Mouse (Mus musculus): ENCODE measurements around the gene Rgs10. TPM values are rescaled to one million over a fixed set of nuclear protein-coding genes. Genes with fewer than 3 reads are reported as not detected.

Rgs10 gene
- 11.1 and 13.7 TPM in 2 replicates for polyA plus RNA-seq (2012; rRNA removed)

DNA sequence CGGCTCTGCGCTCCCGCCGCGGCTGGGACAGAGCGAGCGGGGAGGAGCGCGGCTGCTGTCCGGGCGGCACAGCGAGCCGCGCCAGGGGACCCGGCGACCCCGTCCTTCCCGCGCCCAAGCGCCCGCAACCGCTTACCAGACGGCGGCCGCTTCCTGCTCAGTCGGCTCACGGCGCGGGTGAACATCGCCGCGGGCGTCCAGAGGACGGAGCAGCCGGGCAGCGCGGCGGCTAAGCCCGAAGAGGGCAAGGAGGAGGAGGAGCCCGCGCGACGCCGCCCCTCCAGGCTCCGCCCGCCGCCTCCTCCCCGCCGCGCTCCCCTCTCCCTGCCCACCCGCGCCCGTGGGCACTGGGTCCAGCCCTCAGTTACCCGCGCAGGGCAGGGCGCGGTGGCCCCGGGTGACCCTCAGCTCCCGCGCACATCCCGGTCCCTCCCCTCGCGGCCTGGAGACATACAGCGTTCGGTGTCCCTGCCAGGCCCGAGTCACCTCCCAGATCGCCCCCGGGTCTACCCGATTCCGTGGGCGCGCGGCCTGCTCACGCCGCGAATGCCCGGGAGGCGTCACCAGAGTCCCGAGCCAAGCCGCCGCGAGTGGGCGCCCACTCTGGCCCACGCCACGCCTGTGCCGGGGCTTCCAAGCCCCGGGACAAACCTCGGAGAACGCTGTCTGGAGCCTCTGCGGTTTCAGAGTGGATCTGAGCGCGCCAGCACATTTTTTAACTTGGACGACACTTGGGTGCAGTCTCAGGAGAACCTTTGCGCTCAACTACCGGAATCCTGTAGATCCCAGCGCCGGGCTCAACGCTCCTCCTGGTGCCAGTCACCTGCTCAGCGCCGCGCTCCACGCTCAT, at the start of gene Rgs10:
TSS of gene Rgs10 (minus strand) at position 829 of the 850 bp plus-strand sequence.
- Histone ChIP-seq H3K4me3 (replicated peaks; ENCODE audit: extremely low read depth, low read depth, low read length) (peak within 1 kb of the TSS; percentile 92), H3K4me1 (ENCODE audit: control insufficient read depth, insufficient read depth, low read length) (peaks cover 6% of the 10 kb centered on the region)
- TF ChIP-seq CTCF (IDR thresholded peaks at IDR 0.05; ENCODE audit: insufficient read depth, low read length) (no peak), POLR2A (IDR thresholded peaks at IDR 0.05; ENCODE audit: borderline replicate concordance, extremely low read depth, low read depth, low read length) (no peak)
- WGBS: under 1% methylated on average over 99 of the region's 102 CpGs
- peak; percentile 75 for DNase-seq

DNA sequence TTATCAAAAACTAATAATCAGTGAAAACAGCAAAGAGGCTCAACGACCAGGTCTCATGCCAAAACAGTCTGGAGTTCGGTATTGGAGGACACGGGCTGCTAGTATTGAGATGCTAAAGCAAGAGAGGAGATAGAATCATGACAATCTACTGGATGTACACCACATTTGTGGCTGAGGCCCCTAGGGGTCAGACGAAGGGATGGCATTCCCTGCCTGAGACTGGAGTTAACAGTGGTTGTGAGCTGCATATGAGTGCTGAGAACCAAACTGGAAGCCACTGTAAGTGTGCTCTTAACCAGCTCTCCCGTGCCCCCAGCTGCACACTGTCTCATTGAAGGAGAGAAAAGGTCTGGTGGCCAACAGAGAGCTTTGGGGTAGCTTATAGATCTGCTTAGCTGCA, 43.8 kb upstream of the Rgs10 start:
- Histone ChIP-seq H3K4me3 (replicated peaks; ENCODE audit: extremely low read depth, low read depth, low read length) (no peak overlapping the region), H3K4me1 (ENCODE audit: control insufficient read depth, insufficient read depth, low read length) (peaks cover 2% of the 10 kb centered on the region; the same call in 1 of the 2 replicates)
- WGBS: 69% methylated on average over 5 of the region's 5 CpGs
- TF ChIP-seq CTCF (IDR thresholded peaks at IDR 0.05; ENCODE audit: insufficient read depth, low read length) (no peak), POLR2A (IDR thresholded peaks at IDR 0.05; ENCODE audit: borderline replicate concordance, extremely low read depth, low read depth, low read length) (no peak)
- DNase-seq: no peak

DNA sequence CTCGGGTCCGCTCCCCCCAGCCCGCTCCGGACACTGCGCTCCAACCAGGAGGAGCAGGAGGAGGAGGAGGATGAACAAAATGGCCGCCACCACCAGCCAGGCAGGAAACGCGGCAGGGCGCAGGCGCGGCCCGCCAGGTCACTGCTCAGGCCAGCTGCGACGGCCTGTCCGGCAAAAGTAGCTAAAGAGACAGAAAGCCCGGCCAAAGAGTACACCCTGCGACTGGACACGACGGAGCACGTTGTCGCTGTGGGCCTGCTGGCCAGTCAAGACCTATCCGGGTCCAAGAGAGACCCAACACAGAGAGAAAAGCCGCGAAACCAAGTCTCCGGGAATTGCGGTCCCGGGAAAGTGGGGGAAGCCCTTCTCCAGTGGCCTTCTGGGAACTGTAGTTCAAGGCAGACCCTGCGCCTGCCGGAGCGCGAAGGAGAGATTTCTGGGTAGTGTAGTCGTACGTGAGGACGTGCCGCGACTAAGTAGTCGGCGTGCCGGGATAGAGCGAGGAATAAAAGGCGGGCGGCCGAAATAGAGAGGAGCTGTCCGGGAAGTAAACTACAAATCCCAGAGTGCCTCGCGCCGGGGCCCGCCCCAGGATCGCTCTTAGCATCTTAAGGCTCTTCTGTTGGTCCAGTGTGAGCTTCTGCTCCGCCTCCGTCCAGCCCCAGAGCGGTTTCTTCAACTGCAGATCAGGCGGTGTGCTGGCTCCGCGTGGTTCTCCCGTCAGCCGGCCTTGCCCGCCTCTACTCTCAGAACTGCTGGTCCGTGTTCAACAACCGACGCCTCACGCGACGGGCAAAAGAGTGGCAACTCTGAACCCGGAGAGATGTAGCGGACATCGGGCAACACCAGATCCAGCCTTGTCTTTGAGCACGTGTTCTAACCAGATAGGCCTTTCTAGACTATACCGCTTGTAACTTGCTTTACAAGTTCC, 43.0 kb upstream of the Rgs10 start, which contains the start of gene Tial1:
TSS of gene Tial1 (minus strand) at position 433 of the 931 bp plus-strand sequence.
- Histone ChIP-seq H3K4me1 (ENCODE audit: control insufficient read depth, insufficient read depth, low read length) (peaks cover 2% of the 10 kb centered on the region; the same call in 1 of the 2 replicates), H3K4me3 (replicated peaks; ENCODE audit: extremely low read depth, low read depth, low read length) (peak within 1 kb of the TSS; percentile 94)
- WGBS: under 1% methylated on average over 69 of the region's 69 CpGs
- no peak for TF ChIP-seq CTCF (IDR thresholded peaks at IDR 0.05; ENCODE audit: insufficient read depth, low read length)
- peak; percentile 83 for TF ChIP-seq POLR2A (IDR thresholded peaks at IDR 0.05; ENCODE audit: borderline replicate concordance, extremely low read depth, low read depth, low read length)
- peak; percentile 97 for DNase-seq

DNA sequence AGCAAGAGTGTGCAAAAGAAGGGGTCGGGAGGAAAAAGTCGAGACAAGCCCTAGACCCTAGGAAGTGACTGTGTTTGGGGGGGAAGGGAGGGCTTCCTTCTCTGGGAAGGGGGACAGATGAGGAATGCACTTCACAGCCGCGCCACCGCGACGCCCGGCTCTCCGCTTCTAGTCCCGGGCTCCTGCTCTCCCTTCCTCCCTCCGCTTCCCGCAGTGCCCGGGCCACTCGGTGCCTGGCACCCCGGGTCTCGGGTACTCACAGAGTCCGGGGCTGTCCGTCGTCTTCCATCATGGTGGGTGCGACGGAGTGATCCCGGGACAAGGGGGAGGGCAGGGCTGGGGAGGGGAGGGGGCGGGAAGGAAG, 42.3 kb upstream of the Rgs10 start:
- TF ChIP-seq CTCF (IDR thresholded peaks at IDR 0.05; ENCODE audit: insufficient read depth, low read length) (no peak), POLR2A (IDR thresholded peaks at IDR 0.05; ENCODE audit: borderline replicate concordance, extremely low read depth, low read depth, low read length) (no peak)
- 2% methylated on average over 20 of the region's 23 CpGs for WGBS

DNA sequence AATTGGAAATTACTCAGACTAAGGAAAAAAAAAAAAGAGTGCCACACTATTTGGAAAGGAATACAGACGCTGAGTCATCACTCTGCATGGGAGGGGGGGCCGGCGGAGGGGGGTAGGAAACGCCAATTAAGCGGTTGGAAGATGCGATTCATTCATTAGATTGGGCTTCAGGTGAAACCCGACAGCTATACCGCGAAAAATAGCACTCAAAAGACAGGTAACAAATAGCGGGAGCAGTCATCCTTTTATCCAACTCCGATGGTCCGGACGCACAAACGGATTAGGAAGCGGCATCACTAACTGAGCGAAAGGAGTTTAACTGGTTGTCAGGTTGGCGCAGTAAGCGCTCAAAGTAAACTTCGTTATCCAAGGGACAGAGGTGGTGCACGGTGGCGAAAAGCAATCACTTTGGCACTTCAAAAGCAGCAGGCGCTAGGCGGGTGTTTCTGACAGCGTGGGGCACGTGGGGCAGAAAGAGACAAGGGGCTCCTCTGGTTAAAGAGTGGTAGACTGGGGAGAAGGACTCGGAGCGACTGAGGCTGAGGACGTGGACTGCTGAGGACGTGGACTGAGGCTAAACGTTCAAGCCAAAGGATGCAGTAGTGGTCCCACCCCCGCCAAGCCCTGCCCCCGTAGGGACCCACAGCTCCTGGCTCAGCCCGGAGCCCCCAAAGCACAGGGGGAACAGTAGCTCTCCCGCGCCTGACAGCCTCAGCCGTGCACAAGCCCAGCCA, 41.7 kb upstream of the Rgs10 start:
- Histone ChIP-seq H3K4me3 (replicated peaks; ENCODE audit: extremely low read depth, low read depth, low read length) (peak overlapping the region; percentile 94), H3K4me1 (ENCODE audit: control insufficient read depth, insufficient read depth, low read length) (peaks cover 2% of the 10 kb centered on the region; the same call in 1 of the 2 replicates)
- peak; percentile 55 for DNase-seq
- WGBS: under 1% methylated on average over 36 of the region's 36 CpGs
- TF ChIP-seq CTCF (IDR thresholded peaks at IDR 0.05; ENCODE audit: insufficient read depth, low read length) (no peak), POLR2A (IDR thresholded peaks at IDR 0.05; ENCODE audit: borderline replicate concordance, extremely low read depth, low read depth, low read length) (0 out of 2 replicates have a peak, but pooled peaks have one; percentile 14)

More for the DNA sequence above, 42.3 kb upstream of the Rgs10 start:
- no peak for DNase-seq
- H3K4me1 ChIP-seq (ENCODE audit: control insufficient read depth, insufficient read depth, low read length): peaks cover 2% of the 10 kb centered on the region; the same call in 1 of the 2 replicates
- peak overlapping the region; percentile 94 for H3K4me3 ChIP-seq (replicated peaks; ENCODE audit: extremely low read depth, low read depth, low read length)

DNA sequence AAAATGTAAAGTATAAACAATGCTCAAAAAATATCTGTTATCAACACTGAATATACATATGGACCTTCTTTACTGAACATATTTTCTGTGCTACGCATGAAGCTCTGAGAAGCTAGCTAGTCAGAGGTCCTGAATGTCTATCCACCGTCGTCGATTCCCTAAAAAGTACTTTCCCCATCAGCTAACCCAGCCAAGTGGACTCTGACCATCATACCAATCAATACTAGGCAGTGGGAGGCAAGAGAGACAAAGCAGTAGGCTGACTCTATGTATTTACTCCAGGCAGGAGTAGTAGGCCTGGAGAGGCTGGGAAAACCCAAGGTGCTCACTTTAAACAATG, 41.2 kb upstream of the Rgs10 start:
- WGBS: 16% methylated on average over 4 of the region's 4 CpGs
- Histone ChIP-seq H3K4me1 (ENCODE audit: control insufficient read depth, insufficient read depth, low read length) (peaks cover 2% of the 10 kb centered on the region; the same call in 1 of the 2 replicates), H3K4me3 (replicated peaks; ENCODE audit: extremely low read depth, low read depth, low read length) (peak overlapping the region; percentile 36)
- TF ChIP-seq CTCF (IDR thresholded peaks at IDR 0.05; ENCODE audit: insufficient read depth, low read length) (no peak), POLR2A (IDR thresholded peaks at IDR 0.05; ENCODE audit: borderline replicate concordance, extremely low read depth, low read depth, low read length) (no peak)
- DNase-seq: no peak

DNA sequence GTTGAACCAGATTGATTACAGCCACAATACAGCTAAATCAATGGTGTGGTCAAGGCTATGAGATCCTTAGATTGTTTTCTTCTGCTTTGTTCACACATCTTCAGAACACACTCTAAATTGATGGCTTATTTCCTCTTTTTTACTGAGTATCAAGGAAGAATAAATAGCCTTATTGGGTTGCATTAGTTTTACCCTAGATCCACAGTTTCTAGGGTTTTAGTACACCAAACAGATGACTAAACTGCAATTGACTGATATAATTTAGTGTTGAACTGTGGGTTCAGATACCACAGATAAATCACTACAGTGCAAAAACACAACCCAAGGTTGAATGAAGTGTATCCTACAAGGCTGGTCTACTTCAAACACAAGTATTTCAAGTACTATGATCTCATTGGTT, 39.5 kb upstream of the Rgs10 start:
- H3K4me1 ChIP-seq (ENCODE audit: control insufficient read depth, insufficient read depth, low read length): peaks cover 2% of the 10 kb centered on the region; the same call in 1 of the 2 replicates
- no peak for DNase-seq
- TF ChIP-seq POLR2A (IDR thresholded peaks at IDR 0.05; ENCODE audit: borderline replicate concordance, extremely low read depth, low read depth, low read length) (no peak), CTCF (IDR thresholded peaks at IDR 0.05; ENCODE audit: insufficient read depth, low read length) (no peak)
- no peak overlapping the region for H3K4me3 ChIP-seq (replicated peaks; ENCODE audit: extremely low read depth, low read depth, low read length)

GRCm38 (mm10) chr7:128452731-128453130, 34.2 kb upstream of the Rgs10 start:
- Histone ChIP-seq H3K4me1 (ENCODE audit: control insufficient read depth, insufficient read depth, low read length) (no peaks in the 10 kb centered on the region), H3K4me3 (replicated peaks; ENCODE audit: extremely low read depth, low read depth, low read length) (no peak overlapping the region)
- TF ChIP-seq POLR2A (IDR thresholded peaks at IDR 0.05; ENCODE audit: borderline replicate concordance, extremely low read depth, low read depth, low read length): no peak
- TF ChIP-seq CTCF (IDR thresholded peaks at IDR 0.05; ENCODE audit: insufficient read depth, low read length): no peak
- no peak for DNase-seq
- 73% methylated on average over 1 of the region's 1 CpGs for WGBS

- no peaks in the 10 kb centered on the region for H3K4me1 ChIP-seq (ENCODE audit: control insufficient read depth, insufficient read depth, low read length)
- TF ChIP-seq CTCF (IDR thresholded peaks at IDR 0.05; ENCODE audit: insufficient read depth, low read length): no peak
- TF ChIP-seq POLR2A (IDR thresholded peaks at IDR 0.05; ENCODE audit: borderline replicate concordance, extremely low read depth, low read depth, low read length): no peak
- WGBS: 84% methylated on average over 2 of the region's 2 CpGs
- H3K4me3 ChIP-seq (replicated peaks; ENCODE audit: extremely low read depth, low read depth, low read length): no peak overlapping the region
- no peak for DNase-seq
Observed at GRCm38 (mm10) chr7:128440584-128440983, 22.0 kb upstream of the Rgs10 start.
